Mouse (Mus musculus): ENCODE measurements around the gene Rack1. TPM values are rescaled to one million over a fixed set of nuclear protein-coding genes. Genes with fewer than 3 reads are reported as not detected.
A peak's percentile ranks its signal among the peaks of the same experiment; 100 is the strongest.

The Rack1 gene
- polyA plus RNA-seq, 2 experiments = 674 to 1,100 TPM

DNA sequence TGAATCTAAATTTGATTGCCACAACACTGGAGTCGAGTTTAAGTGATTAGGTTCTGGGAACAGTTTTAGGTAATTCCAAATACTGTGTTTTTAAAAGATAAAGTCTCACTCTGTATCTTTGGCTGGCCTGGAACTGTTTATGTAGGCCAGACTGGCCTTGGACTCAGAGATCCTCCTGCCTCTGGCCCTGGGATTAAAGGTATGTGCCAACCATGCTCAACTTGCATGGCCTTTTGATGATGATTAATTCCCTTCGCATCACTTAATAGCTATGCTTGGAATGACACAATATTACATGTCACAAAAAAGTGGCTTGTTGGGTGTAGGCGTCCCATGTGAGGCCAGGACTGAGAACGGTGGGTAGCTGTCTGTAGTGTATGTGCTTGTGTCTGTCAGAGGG lies 52.1 kb downstream of the Rack1 start:
- Histone ChIP-seq H3K9me3 (ENCODE audit: control insufficient read depth, low read length) (no peaks in the 10 kb centered on the region; the same call in 1 of the 2 replicates), H3K27ac (no peak overlapping the region), H3K4me1 (replicated peaks; ENCODE audit: control insufficient read depth in 2 of 2, insufficient read depth in 2 of 2, low read length in 1 of 2) (peaks cover 10% of the 10 kb centered on the region in 2 experiments), H3K9ac (replicated peaks) (no peak overlapping the region), H3K4me3 (ENCODE audit: insufficient read depth in 1 of 2, low read depth in 2 of 2, low read length in 2 of 2) (no peak overlapping the region), H3K36me3 (replicated peaks; ENCODE audit: control insufficient read depth, insufficient read depth, low read depth) (no peaks in the 10 kb centered on the region), H3K27me3 (ENCODE audit: control insufficient read depth, insufficient read depth, low read length) (no peaks in the 10 kb centered on the region), H3K4me2 (ENCODE audit: low read depth) (no peak overlapping the region; the same call in 1 of the 2 replicates)
- no peak for DNase-seq (ENCODE audit: low read depth in 3 of 3, low spot score in 3 of 3)
- ATAC-seq (ENCODE audit: insufficient read depth) = no peak
- 70% methylated on average over 4 of the region's 4 CpGs for WGBS (ENCODE audit: insufficient replicate concordance)
- TF ChIP-seq EP300 (IDR thresholded peaks at IDR 0.05; ENCODE audit: low read depth) (no peak), CTCF (IDR thresholded peaks at IDR 0.05; ENCODE audit: low read depth) (no peak)

DNA sequence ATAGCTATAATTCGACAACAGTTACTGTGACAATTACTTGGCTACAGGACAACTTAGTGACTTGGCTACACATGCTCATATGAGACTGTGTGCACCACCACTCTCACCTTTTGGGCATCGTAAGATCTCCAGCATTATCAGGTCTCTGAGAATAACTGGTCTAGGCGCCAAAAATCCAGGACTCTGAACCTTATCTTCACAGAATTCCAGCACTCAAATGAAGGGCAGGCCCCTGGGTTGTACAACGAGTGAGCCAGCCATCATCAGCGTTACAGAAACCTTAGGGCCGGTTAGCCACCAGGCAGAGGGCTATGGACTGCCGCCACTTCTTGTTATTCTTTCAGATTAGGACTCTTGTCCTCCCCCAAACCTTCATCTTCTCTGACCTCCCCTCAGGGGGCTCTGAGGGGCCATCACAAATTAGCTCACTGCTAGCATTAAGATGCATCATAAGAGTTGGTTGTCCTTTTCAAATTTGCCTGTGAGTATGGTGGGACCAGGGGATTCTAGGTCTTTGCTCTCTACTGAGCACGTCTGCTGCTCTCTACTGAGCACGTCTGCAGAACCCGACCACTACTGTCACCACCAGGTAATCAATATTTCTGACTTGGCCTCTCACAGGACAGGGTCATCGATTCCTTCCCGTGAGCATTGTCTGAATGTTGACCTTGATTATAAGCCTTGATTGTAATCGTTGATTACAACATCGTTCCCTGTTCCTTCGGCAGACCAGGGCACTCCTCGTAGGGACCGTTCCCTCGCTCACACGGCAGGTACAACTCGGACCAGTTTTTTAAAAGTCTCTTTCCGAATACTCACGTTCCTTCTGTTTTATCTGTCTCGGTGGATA lies 52.7 kb downstream of the Rack1 start:
- TF ChIP-seq CTCF (IDR thresholded peaks at IDR 0.05; ENCODE audit: low read depth) (no peak), EP300 (IDR thresholded peaks at IDR 0.05; ENCODE audit: low read depth) (no peak)
- peak overlapping the region; percentile 88 for H3K4me2 ChIP-seq (ENCODE audit: low read depth)
- peaks cover 10 to 13% of the 10 kb centered on the region in 2 experiments for H3K4me1 ChIP-seq (replicated peaks; ENCODE audit: control insufficient read depth in 2 of 2, insufficient read depth in 2 of 2, low read length in 1 of 2)
- H3K9me3 ChIP-seq (ENCODE audit: control insufficient read depth, low read length) = no peaks in the 10 kb centered on the region; the same call in 1 of the 2 replicates
- H3K27ac ChIP-seq = no peak overlapping the region
- peak overlapping the region; percentile 47 for H3K9ac ChIP-seq (replicated peaks)
- peak overlapping the region; percentile 60 to 89 for H3K4me3 ChIP-seq (ENCODE audit: insufficient read depth in 1 of 2, low read depth in 2 of 2, low read length in 2 of 2)
- no peaks in the 10 kb centered on the region for H3K36me3 ChIP-seq (replicated peaks; ENCODE audit: control insufficient read depth, insufficient read depth, low read depth)
- H3K27me3 ChIP-seq (ENCODE audit: control insufficient read depth, insufficient read depth, low read length) = no peaks in the 10 kb centered on the region
- WGBS (ENCODE audit: insufficient replicate concordance) = 9% methylated on average over 23 of the region's 23 CpGs
- ATAC-seq (ENCODE audit: insufficient read depth) = peak; percentile 7; the same call in 1 of the 2 replicates
- DNase-seq (ENCODE audit: low read depth in 3 of 3, low spot score in 3 of 3) = no peak

DNA sequence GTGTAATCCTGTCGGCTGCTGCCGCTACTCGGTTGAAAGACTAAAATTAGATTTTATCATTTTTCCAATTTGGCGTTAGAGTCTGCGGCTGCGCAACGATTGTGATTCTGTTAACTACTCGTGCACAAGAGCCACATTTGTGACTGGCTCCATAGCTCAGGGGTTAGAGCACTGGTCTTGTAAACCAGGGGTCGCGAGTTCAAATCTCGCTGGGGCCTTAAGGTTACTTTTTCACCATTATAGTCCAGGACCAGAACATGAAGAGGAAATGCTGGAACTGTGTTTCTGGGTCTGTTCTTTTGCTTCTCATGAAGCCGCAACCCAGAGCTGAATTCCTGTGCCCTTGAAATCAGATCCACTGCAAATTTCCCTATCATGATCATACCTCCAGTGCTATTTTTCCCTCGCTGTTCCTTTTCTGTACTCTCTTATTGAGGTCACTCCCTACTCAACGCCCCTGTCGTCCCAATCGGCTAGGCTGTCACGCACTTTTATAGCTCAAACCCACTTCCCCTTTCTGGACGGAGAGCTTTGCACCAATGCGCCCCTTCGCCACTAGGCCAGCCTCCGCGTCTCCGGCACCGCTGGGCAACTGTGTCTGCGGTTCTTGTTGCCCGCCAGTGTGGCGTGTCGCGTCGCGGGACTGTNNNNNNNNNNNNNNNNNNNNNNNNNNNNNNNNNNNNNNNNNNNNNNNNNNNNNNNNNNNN lies 53.5 kb downstream of the Rack1 start:
- Histone ChIP-seq H3K4me1 (replicated peaks; ENCODE audit: control insufficient read depth in 2 of 2, insufficient read depth in 2 of 2, low read length in 1 of 2) (peaks cover 10 to 16% of the 10 kb centered on the region in 2 experiments), H3K36me3 (replicated peaks; ENCODE audit: control insufficient read depth, insufficient read depth, low read depth) (no peaks in the 10 kb centered on the region), H3K4me2 (ENCODE audit: low read depth) (peak overlapping the region; percentile 88), H3K9me3 (ENCODE audit: control insufficient read depth, low read length) (no peaks in the 10 kb centered on the region; the same call in 1 of the 2 replicates), H3K4me3 (ENCODE audit: insufficient read depth in 1 of 2, low read depth in 2 of 2, low read length in 2 of 2) (peak overlapping the region; percentile 60 to 89), H3K9ac (replicated peaks) (peak overlapping the region; percentile 66), H3K27me3 (ENCODE audit: control insufficient read depth, insufficient read depth, low read length) (no peaks in the 10 kb centered on the region), H3K27ac (no peak overlapping the region)
- under 1% methylated on average over 31 of the region's 31 CpGs for WGBS (ENCODE audit: insufficient replicate concordance)
- peak in 1 of 3 experiments; percentile 75 for DNase-seq (ENCODE audit: low read depth in 3 of 3, low spot score in 3 of 3)
- TF ChIP-seq EP300 (IDR thresholded peaks at IDR 0.05; ENCODE audit: low read depth) (no peak; the same call in 1 of the 2 replicates), CTCF (IDR thresholded peaks at IDR 0.05; ENCODE audit: low read depth) (peak; percentile 55)
- peak; percentile 58 for ATAC-seq (ENCODE audit: insufficient read depth)

Other genes with a start within 250 kb of the Rack1 start
- gene Trim41, start 17.0 kb downstream of the Rack1 start, polyA plus RNA-seq (2012; rRNA removed) = 8.2 and 9.2 TPM in 2 replicates
- 1.0 and 1.3 TPM in 2 replicates for gene Trim41, start 17.0 kb downstream of the Rack1 start, polyA plus RNA-seq (2014; fragmentation: Nextera tagmentation; extraction: Ambion mirVana)
- gene Trim7, start 25.8 kb downstream of the Rack1 start, polyA plus RNA-seq (2012; rRNA removed) = 0.09 and 0.23 TPM in 2 replicates
- 0.04 and 0.13 TPM in 2 replicates for gene Trim7, start 25.8 kb downstream of the Rack1 start, polyA plus RNA-seq (2014; fragmentation: Nextera tagmentation; extraction: Ambion mirVana)
- 9.6 and 12.4 TPM in 2 replicates for gene Gm12184, start 26.3 kb downstream of the Rack1 start, polyA plus RNA-seq (2012; rRNA removed)
- gene Gm12184, start 26.3 kb downstream of the Rack1 start, polyA plus RNA-seq (2014; fragmentation: Nextera tagmentation; extraction: Ambion mirVana) = 1.6 and 2.8 TPM in 2 replicates
- 7.6 and 10.4 TPM in 2 replicates for gene Irgm1, start 71.4 kb downstream of the Rack1 start, polyA plus RNA-seq (2012; rRNA removed)
- gene Irgm1, start 71.4 kb downstream of the Rack1 start, polyA plus RNA-seq (2014; fragmentation: Nextera tagmentation; extraction: Ambion mirVana) = 15.1 and 16.6 TPM in 2 replicates
- gene Gm5431, start 101.9 kb downstream of the Rack1 start, polyA plus RNA-seq (2012; rRNA removed) = 0.10 and 0.16 TPM in 2 replicates
- 0.29 and 0.34 TPM in 2 replicates for gene Gm5431, start 101.9 kb downstream of the Rack1 start, polyA plus RNA-seq (2014; fragmentation: Nextera tagmentation; extraction: Ambion mirVana)
- gene Psme2b, start 145.9 kb downstream of the Rack1 start, polyA plus RNA-seq (2012; rRNA removed) = 0.71 and 1.3 TPM in 2 replicates
- 2.8 and 3.1 TPM in 2 replicates for gene Psme2b, start 145.9 kb downstream of the Rack1 start, polyA plus RNA-seq (2014; fragmentation: Nextera tagmentation; extraction: Ambion mirVana)
- 0.08 and 0.10 TPM in 2 replicates for gene Olfr56, start 178.6 kb downstream of the Rack1 start, polyA plus RNA-seq (2012; rRNA removed)
- not detected in 2 replicates for gene Olfr56, start 178.6 kb downstream of the Rack1 start, polyA plus RNA-seq (2014; fragmentation: Nextera tagmentation; extraction: Ambion mirVana)
- 0.22 and 0.24 TPM in 2 replicates for gene 9930111J21Rik1, start 179.1 kb downstream of the Rack1 start, polyA plus RNA-seq (2012; rRNA removed)
- 0.61 and 0.64 TPM in 2 replicates for gene 9930111J21Rik1, start 179.1 kb downstream of the Rack1 start, polyA plus RNA-seq (2014; fragmentation: Nextera tagmentation; extraction: Ambion mirVana)
- gene Gm12185, start 191.9 kb downstream of the Rack1 start, polyA plus RNA-seq (2012; rRNA removed) = 0.01 and 0.02 TPM in 2 replicates
- not detected in 2 replicates for gene Gm12185, start 191.9 kb downstream of the Rack1 start, polyA plus RNA-seq (2014; fragmentation: Nextera tagmentation; extraction: Ambion mirVana)
- gene Tgtp1, start 193.8 kb downstream of the Rack1 start, polyA plus RNA-seq (2012; rRNA removed) = 0.22 and 0.29 TPM in 2 replicates
- 0.43 and 1.7 TPM in 2 replicates for gene Tgtp1, start 193.8 kb downstream of the Rack1 start, polyA plus RNA-seq (2014; fragmentation: Nextera tagmentation; extraction: Ambion mirVana)

Data from liver, embryonic 14.5 days (tissue).